Mouse (Mus musculus): ENCODE measurements around the gene Vmn1r124. TPM values are rescaled to one million over a fixed set of nuclear protein-coding genes. Genes with fewer than 3 reads are reported as not detected.
"Not testable (repeated sequence)": the region's sequence is repeated elsewhere in the genome, so short reads cannot be mapped to it uniquely, and the experiment has no call there.

Vmn1r124 gene
- total RNA-seq (2014; rRNA removed) (not detected in 2 replicates), polyA plus RNA-seq (2015; fragmentation: Nextera tagmentation; extraction: Ambion mirVana) (not detected in 2 replicates)

DNA sequence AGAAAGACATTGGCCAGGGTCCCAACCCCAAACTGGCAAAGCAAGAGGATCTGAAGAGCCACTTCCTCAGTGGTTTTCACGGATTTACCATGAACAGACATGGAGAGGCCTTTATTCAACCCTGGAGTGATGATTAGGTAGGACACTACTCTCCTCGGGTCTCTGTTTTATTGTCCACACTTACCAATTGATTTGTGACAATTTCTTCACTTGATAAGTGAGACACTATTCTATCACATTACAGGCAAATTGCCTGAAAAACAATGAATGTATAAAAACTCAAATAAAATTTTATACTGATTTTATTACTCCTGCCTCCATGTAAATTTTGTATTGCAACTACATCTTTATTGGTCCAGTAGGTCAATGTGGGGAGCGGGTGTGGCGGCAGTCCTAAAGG, at the start of gene Vmn1r124:
Vmn1r124 (minus strand) TSS at position 101 of the 400 bp plus-strand sequence.
- WGBS, result 75% methylated on average over 4 of the region's 4 CpGs
- not testable (repeated sequence) for H3K36me3 ChIP-seq (ENCODE audit: insufficient read depth); H3K27me3 ChIP-seq (ENCODE audit: insufficient read depth, low read length); H3K4me1 ChIP-seq (ENCODE audit: insufficient read depth); H3K4me2 ChIP-seq (ENCODE audit: low read depth); DNase-seq; H3K9me3 ChIP-seq (ENCODE audit: low read length); H3K4me3 ChIP-seq (ENCODE audit: low read depth, low read length); H3K9ac ChIP-seq; ATAC-seq; H3K27ac ChIP-seq (ENCODE audit: low read depth, low read length)

DNA sequence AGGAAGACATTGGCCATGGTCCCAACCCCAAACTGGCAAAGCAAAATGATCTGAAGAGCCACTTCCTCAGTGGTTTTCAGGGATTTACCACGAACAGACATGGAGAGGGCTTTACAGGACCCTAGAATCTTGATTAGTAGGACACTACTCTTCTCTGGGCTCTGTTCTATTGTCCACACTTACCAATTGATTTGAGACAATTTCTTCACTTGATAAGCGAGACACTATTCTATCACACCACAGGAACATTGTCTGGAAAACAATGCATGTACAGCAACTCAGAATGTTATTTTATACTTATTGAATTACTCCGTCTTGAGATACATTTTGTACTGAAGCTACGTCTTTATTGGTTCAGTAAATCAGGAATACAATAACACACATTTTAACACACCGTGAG, 41.0 kb upstream of the Vmn1r124 start, which contains the start of gene Vmn1r126:
Vmn1r126 (minus strand) TSS at position 101 of the 400 bp plus-strand sequence.
- H3K27ac ChIP-seq (ENCODE audit: low read depth, low read length); H3K9ac ChIP-seq; ATAC-seq; H3K9me3 ChIP-seq (ENCODE audit: low read length); H3K36me3 ChIP-seq (ENCODE audit: insufficient read depth); H3K27me3 ChIP-seq (ENCODE audit: insufficient read depth, low read length); H3K4me3 ChIP-seq (ENCODE audit: low read depth, low read length); H3K4me2 ChIP-seq (ENCODE audit: low read depth); DNase-seq; H3K4me1 ChIP-seq (ENCODE audit: insufficient read depth): not testable (repeated sequence)
- no CpG with 5 or more reads among the region's 5 CpGs for WGBS

DNA sequence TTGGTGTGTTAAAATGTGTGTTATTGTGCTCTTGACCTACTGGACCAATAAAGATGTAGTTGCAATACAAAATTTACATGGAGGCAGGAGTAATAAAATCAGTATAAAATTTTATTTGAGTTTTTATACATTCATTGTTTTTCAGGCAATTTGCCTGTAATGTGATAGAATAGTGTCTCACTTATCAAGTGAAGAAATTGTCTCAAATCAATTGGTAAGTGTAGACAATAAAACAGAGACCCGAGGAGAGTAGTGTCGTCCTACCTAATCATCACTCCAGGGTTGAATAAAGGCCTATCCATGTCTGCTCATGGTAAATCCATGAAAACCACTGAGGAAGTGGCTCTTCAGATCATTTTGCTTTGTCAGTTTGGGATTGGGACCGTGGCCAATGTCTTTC, 11.5 kb upstream of the Vmn1r124 start, which contains the start of gene Vmn1r125:
Vmn1r125 (plus strand) TSS at position 301 of the 400 bp plus-strand sequence.
- not testable (repeated sequence) for H3K4me2 ChIP-seq (ENCODE audit: low read depth); H3K4me3 ChIP-seq (ENCODE audit: low read depth, low read length); H3K4me1 ChIP-seq (ENCODE audit: insufficient read depth); H3K27ac ChIP-seq (ENCODE audit: low read depth, low read length); DNase-seq; H3K36me3 ChIP-seq (ENCODE audit: insufficient read depth); H3K9ac ChIP-seq; H3K9me3 ChIP-seq (ENCODE audit: low read length); H3K27me3 ChIP-seq (ENCODE audit: insufficient read depth, low read length); ATAC-seq
- WGBS, result 65% methylated on average over 3 of the region's 3 CpGs

Other genes with a start within 250 kb of the Vmn1r124 start
- gene Vmn1r119, start 248.2 kb downstream of the Vmn1r124 start, total RNA-seq (2014; rRNA removed), result not detected in 2 replicates
- not detected in 2 replicates for gene Vmn1r119, start 248.2 kb downstream of the Vmn1r124 start, polyA plus RNA-seq (2015; fragmentation: Nextera tagmentation; extraction: Ambion mirVana)
- gene Vmn1r120, start 206.8 kb downstream of the Vmn1r124 start, total RNA-seq (2014; rRNA removed), result not detected in 2 replicates
- not detected in 2 replicates for gene Vmn1r120, start 206.8 kb downstream of the Vmn1r124 start, polyA plus RNA-seq (2015; fragmentation: Nextera tagmentation; extraction: Ambion mirVana)
- gene Vmn1r121, start 162.1 kb downstream of the Vmn1r124 start, total RNA-seq (2014; rRNA removed), result not detected in 2 replicates
- not detected in 2 replicates for gene Vmn1r121, start 162.1 kb downstream of the Vmn1r124 start, polyA plus RNA-seq (2015; fragmentation: Nextera tagmentation; extraction: Ambion mirVana)
- gene Vmn1r122, start 126.5 kb downstream of the Vmn1r124 start, total RNA-seq (2014; rRNA removed), result not detected in 2 replicates
- not detected in 2 replicates for gene Vmn1r122, start 126.5 kb downstream of the Vmn1r124 start, polyA plus RNA-seq (2015; fragmentation: Nextera tagmentation; extraction: Ambion mirVana)
- not detected in 2 replicates for gene Vmn1r123, start 98.4 kb downstream of the Vmn1r124 start, total RNA-seq (2014; rRNA removed)
- not detected in 2 replicates for gene Vmn1r123, start 98.4 kb downstream of the Vmn1r124 start, polyA plus RNA-seq (2015; fragmentation: Nextera tagmentation; extraction: Ambion mirVana)
- gene Gm5157, start 70.2 kb downstream of the Vmn1r124 start, total RNA-seq (2014; rRNA removed), result not detected in 2 replicates
- not detected in 2 replicates for gene Gm5157, start 70.2 kb downstream of the Vmn1r124 start, polyA plus RNA-seq (2015; fragmentation: Nextera tagmentation; extraction: Ambion mirVana)
- gene Vmn1r125, start 11.6 kb upstream of the Vmn1r124 start, total RNA-seq (2014; rRNA removed), result not detected in 2 replicates
- not detected in 2 replicates for gene Vmn1r125, start 11.6 kb upstream of the Vmn1r124 start, polyA plus RNA-seq (2015; fragmentation: Nextera tagmentation; extraction: Ambion mirVana)
- not detected in 2 replicates for gene Vmn1r126, start 40.9 kb upstream of the Vmn1r124 start, total RNA-seq (2014; rRNA removed)
- not detected in 2 replicates for gene Vmn1r126, start 40.9 kb upstream of the Vmn1r124 start, polyA plus RNA-seq (2015; fragmentation: Nextera tagmentation; extraction: Ambion mirVana)
- gene Vmn1r127, start 59.2 kb upstream of the Vmn1r124 start, total RNA-seq (2014; rRNA removed), result not detected in 2 replicates
- not detected in 2 replicates for gene Vmn1r127, start 59.2 kb upstream of the Vmn1r124 start, polyA plus RNA-seq (2015; fragmentation: Nextera tagmentation; extraction: Ambion mirVana)
- gene Vmn1r128, start 88.8 kb upstream of the Vmn1r124 start, total RNA-seq (2014; rRNA removed), result not detected in 2 replicates
- gene Vmn1r128, start 88.8 kb upstream of the Vmn1r124 start, polyA plus RNA-seq (2015; fragmentation: Nextera tagmentation; extraction: Ambion mirVana), result not detected in 2 replicates
- not detected in 2 replicates for gene Vmn1r129, start 100.7 kb upstream of the Vmn1r124 start, total RNA-seq (2014; rRNA removed)
- not detected in 2 replicates for gene Vmn1r129, start 100.7 kb upstream of the Vmn1r124 start, polyA plus RNA-seq (2015; fragmentation: Nextera tagmentation; extraction: Ambion mirVana)
- not detected in 2 replicates for gene Gm6882, start 172.1 kb upstream of the Vmn1r124 start, total RNA-seq (2014; rRNA removed)
- gene Gm6882, start 172.1 kb upstream of the Vmn1r124 start, polyA plus RNA-seq (2015; fragmentation: Nextera tagmentation; extraction: Ambion mirVana), result not detected in 2 replicates

All from forebrain, postnatal 0 days (tissue).